Mouse (Mus musculus) testis, postnatal 10 days (tissue): Measurements from ENCODE around the gene Atp6v0b.

Experiments used
- DNase-seq: peaks from one replicate; pipeline ENCODE4 v3.0.0; 2021; ENCODE audit warnings: low spot score

Gene Atp6v0b

GRCm38 (mm10) chr4:117871787-117872186 lies 15.3 kb downstream of the Atp6v0b start:
- DNase-seq, result no peak

DNA sequence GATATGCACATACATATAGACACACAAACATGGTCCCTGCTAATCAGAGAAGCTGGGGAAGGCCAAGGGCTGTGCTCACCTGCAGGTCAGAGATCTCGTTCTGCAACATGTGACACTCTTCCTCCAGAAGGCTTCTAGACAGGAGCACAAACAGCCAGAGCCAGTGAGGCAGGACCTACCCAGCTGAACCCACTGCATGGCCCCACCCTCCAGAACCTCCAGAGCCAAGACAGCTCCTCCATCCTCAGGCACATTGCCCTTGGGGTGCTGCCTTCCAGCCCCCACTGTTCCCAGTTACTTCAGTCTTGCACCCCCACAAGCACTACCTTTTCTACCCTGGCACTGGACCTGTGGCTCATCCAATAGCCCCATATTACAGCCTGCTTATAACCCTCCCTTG lies 16.7 kb downstream of the Atp6v0b start:
- no peak for DNase-seq

DNA sequence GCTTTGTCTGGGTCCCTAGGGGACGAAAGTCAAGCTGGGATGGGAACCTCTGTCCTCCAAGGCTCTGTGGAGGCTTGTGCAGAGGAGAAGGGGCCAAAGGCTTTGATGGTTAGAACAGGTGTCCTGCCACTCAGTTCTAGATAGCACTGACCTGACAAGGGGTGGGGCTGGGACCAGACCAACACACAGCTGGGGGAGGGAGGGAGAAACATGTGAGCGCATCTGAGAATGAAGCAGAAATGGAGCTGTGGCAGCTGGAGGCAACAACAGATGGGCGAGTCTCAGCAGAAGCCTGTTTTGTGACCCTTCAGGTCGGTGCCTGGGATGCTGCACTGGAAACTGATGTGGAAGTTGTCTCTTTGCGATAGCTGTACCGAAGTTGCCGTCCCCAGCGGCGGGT lies 17.8 kb downstream of the Atp6v0b start:
- no peak for DNase-seq

DNA sequence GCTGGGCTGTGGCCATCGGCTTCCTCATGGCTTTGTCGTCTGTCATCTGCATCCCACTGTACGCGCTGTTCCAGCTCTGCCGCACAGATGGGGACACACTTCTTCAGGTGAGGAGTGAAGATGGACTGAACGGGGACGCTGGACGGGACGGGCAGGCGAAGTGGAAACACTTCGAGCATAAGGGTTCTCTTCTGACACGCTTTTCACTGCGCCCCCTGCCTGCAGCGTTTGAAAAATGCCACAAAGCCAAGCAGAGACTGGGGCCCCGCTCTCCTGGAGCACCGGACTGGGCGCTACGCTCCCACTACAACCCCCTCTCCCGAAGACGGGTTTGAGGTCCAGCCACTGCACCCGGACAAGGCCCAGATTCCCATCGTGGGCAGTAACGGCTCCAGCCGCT lies 19.3 kb downstream of the Atp6v0b start:
- DNase-seq, result peak; percentile 83

DNA sequence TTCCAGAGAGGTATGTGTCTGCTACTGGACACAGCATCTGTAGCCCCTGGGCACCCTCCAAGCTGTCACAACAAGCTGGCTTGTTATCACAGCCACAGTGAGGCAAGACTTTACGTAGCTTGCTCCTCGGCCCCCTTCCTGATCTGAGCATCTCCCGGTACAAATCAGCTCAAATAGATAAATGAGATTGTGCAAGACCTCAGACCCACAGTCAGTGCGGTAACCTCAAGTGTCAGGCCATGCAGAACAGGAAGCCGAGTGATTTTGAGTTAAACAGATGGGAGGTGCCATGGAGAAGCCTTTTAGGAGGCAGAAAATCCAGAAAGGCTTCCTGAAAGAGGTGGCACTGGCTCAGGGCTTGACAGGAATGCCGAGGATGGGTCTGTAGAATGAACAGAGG lies 20.1 kb downstream of the Atp6v0b start:
- no peak for DNase-seq

DNA sequence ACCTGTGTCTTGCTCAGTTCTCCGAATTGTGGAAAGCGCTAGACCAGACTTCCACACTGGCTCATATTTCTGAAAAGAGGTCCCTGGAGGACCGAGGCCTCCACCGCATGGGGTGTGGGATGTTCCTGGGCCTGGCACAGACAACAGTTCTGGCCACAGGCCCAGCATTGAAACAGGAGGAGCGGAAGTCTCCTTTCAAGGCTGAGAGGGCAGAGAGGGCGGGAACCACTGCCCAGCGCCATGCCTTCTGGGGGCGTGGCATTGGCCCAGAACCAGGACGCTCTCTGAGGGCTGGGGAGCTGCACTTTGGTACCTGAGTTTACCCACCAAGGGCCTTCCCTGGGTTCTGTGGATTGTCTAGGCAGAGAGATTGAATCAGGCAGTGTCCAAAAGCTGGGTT lies 21.1 kb downstream of the Atp6v0b start:
- peak; percentile 92 for DNase-seq

DNA sequence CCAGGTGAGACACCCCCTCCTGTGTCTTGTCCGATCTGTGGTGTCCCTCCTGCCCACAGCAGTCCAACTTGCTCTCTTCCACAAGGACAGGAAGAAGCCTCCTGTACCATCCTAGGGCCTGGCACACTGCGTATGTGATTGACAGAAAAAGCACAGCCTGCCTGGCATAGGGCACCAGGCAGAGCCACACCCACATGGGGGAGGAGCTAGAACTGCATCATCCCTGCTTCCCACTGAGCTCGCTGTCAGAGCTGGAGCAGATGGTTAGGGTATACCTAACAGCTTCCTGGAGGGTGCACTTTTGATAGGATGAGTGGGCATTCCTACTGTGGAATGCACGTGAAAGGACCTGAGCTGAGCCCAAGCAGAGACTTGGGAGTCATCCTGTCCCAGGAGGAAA lies 24.3 kb downstream of the Atp6v0b start:
- DNase-seq, result no peak

DNA sequence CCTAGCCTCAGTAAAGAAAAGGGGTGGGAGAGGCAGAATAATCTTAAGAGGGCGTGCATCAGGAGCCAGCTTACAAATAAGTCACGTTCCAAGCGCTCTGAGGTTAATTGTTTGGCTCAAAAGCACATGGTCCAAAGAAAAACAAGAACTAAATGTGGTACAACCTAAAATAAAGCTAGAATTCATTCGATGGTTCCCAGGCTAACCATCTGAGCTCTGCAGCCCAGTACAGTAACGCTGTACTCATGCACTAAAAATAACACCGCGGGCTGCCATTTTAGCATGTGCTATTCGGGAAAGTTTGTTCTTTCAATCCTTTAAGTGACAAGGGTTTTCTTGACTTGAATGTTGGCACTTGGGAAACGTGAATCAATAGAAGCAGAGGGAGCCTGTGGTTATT lies 26.6 kb downstream of the Atp6v0b start:
- no peak for DNase-seq

GRCm38 (mm10) chr4:117858794-117859193 lies 28.3 kb downstream of the Atp6v0b start:
- peak; percentile 88 for DNase-seq

GRCm38 (mm10) chr4:117855146-117855545 lies 32.0 kb downstream of the Atp6v0b start:
- peak; percentile 68 for DNase-seq

- DNase-seq, result no peak
Measured at GRCm38 (mm10) chr4:117852152-117852868, 34.8 kb downstream of the Atp6v0b start.

GRCm38 (mm10) chr4:117850871-117851270 lies 36.3 kb downstream of the Atp6v0b start:
- no peak for DNase-seq

DNA sequence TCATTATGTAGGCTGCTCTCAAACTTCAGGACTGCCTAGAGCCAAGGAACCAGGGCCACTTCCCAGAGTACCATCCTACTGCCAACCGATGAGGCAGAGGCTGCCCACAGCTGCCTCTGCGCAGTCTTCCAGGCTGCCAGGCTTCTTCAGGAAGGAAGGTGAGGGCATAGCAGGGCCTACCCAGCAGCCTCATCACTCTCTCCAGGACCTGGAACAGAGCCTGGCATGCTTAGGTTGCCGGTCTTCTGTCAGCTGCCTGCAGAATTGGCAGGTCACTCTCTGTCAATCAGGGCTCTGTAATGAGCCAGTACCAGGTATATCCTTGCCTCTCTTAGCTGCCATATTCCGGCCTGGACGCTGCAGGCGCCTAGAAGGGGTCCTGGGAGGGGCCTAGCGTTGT lies 37.0 kb downstream of the Atp6v0b start:
- DNase-seq, result no peak

DNA sequence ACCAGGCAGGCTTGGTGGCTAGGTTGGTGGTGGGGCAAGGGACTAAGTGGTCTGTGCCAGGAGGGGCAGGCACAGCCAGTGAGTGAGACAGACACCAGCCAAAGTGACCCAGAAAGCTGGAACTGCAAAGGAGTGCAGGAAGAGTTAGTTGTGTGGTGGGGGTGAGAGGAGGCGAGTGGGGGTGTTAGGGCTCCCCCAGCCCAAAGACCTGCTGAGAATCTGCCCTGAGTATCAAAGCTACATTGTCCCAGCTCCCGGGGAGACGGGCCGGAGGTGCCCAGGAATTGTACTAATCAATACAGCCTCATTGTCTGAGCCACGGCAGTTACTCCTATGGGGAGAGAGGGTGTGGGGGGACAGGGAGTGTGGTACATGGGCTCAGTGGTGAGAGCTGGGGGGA lies 37.6 kb downstream of the Atp6v0b start:
- DNase-seq, result no peak

DNA sequence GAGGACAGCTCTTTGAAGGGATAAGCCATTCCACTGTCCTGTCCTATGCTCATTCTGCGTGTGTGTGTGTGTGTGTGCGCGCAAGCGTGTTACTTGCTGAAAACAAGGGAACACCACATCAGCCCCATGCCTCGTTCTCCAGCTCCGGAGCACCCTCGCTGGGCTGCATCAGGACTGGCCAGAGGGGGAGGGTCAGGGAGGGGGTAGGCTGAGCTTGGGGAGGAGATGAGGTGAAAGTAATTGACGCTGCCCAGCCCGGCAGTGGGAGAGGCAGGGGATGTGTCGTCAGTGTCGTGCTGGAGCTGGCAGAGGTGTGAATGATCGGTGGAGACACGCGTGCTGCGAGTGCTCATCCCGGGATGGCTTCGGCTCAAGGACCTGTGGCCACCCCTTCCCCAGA lies 38.1 kb downstream of the Atp6v0b start:
- DNase-seq, result no peak

DNA sequence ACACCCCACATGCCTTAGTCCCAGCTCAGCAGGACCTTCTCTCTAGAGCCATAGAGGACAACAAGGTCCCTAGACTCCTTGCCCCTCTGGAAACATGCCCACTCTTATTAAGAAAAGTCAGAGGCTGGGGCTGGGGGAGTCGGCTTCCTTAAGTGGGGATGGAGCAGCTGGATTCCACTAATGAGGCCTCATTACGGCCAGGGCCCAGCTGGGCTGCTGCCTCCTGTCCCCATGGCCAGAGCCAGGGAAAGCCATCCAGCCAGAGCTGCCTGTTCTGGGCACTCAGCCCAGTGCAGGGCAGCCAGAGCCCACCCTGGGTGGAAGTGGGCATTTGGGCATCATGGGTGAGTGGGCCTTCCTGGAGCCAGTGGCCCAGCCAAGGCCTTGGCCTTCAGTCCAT lies 40.1 kb downstream of the Atp6v0b start:
- peak; percentile 46 for DNase-seq

DNA sequence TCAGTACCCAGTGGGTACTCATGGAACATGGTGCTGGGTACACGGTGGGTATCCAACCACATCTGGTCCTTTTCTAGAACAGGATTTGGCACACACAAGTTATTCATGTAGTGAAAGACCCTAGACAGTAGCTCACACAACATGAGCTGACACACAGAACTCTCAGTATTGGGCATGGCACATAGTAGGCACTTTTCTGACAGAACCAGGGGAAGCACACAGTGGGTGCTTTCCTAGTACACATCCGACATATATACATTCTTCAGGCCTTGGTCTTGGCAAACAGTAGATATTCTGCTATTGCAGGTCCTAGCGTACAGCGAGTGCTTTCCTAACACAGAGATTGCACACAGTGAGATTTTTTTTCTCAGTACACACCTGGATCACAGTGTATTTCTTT lies 40.9 kb downstream of the Atp6v0b start:
- DNase-seq, result no peak

- no peak for DNase-seq
Measured at GRCm38 (mm10) chr4:117845316-117845715, 41.8 kb downstream of the Atp6v0b start.

DNA sequence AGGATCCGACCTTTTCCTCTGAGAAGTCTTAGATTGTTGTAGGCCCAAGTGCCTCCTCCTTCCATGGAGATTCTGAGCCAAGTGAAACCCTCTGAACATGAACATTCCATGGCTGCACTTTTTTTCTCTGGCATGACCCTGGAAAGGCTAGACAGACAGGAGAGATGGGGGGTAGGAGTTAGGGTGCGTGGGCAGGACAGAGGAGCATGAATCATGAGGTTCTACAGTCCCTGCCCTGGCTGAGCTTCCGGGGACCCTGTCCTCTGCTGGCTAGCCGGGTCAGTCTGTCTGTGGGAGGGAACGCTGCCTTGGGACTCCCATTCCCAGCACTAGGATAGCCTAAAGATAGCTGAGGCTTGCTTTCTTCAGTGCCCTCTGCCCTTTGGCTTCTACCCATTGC lies 42.7 kb downstream of the Atp6v0b start:
- no peak for DNase-seq

DNA sequence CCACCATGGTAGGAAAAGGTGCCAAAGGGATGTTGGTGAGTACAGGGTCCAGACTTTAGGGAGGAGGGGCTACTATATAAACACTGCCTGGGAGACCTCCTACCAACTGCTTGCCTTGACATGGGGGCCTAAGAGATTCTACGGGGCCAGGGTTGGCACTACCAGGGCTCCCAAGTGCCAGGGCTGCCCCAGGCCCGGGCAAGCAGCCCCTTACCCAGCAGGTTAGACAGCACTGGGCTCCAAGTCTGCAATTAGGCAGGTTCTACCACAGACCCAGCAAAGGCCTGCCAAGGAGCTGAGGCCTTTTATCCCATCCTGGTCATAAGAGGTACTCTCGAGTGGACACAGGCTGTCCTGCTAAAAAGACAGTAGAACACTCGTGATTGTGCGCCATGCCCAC lies 44.0 kb downstream of the Atp6v0b start:
- no peak for DNase-seq

GRCm38 (mm10) chr4:117841566-117841965 lies 45.6 kb downstream of the Atp6v0b start:
- no peak for DNase-seq

DNA sequence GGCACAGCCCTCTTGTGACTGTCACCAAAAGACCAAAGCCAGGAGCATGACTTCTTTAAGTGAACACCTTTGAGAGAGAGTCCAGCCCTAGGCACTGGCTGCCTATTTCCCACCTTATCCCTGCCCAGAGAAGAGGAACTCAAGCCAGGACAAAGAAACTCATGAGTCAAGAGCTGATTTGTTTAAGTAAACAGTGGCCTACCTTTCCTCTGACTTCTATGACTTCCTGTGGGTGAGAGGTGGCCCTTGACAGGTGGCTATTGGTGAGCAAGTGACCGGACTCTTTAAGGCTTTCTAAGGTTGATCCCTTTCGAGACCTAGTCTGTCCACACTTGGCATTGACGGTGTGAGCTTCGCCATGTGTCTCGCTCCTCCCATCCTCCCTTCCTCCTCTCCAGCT lies 46.3 kb downstream of the Atp6v0b start:
- no peak for DNase-seq

DNA sequence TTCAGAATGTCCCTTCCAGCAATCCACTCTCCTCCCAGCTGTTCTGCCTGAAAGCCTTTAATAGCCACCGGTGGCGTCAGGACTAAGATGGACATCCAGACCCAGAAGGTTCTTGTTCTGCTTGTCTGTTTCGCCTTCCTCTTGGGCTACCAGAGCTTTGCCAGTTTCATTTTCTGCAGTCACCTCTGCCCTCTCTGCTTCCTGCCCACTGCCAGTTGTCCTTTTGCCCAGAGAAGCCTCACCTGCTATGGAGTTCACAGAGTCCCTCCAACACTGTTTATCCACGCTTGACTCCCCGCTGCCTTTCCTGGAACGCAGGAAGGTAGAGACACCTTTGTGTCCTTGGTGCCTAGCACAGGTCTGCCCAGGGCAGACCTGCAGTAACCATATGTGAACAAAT lies 47.8 kb downstream of the Atp6v0b start:
- DNase-seq, result no peak

DNA sequence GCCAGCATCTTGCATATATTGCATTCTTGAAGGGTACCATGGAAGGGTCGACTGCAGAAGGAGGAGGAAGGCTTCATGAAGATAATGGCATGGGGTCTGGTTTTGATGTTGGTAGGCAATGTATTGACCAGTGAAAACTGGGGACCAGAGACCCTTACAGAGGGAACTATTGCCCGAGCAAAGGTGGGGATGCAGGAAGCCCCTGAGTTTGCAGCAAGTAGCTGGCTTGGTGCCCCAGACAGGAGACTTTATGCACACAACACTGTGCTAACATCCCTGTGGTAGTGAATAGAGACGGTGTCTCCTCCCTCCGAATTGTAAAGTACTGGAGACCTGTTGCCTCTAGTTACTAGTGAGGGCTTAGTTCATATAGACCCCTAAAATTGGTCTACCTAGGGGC lies 49.9 kb downstream of the Atp6v0b start:
- DNase-seq, result no peak
